ENCODE assay signal across 8 mouse cellular contexts in the genomic region with DNA sequence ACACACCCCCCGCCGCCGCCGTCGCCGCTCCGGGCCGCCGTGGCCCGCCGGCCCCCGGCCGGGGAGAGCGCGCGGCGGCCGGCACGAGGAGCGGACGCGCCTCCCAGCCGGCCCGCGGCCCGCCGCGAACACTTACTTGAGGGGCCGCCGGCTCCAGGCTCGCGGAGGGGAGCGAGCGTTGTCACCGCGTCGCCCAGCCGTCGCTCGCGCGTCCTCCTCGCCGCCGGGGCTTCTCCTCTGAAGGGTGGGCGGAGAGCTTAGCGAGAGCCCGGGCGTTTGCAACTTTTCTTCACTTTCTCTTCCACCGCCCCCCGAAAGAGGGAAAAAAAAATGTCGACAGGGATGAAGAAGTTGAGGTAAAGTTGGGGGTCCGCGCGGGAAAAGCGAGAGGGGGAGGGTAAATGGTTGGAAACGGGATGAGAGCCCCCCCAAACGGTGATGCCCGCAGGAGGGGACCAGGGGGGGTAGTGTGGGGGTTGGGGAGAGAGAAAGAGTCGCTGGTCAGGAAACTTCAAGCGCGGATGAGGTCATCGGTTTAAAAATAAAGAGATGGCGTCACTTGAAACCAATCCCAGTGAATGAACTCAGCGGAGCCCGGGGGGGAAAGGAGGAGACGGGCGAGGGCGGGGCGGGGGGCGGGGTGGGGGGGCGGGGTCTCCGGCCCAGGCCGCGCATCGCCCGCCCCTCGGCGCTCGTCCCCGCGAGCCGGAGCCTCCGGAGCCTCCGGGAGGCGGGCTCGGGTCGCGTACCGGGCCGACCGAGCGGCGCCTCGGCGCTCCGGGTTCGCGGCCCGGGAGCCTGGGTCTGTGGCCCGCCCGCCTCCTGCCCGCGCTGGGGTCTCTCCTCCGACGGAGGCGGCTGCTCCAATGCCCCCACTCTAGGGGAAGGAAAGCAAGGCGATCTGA. TPM values are rescaled to one million over a fixed set of nuclear protein-coding genes. Genes with fewer than 3 reads are reported as not detected.
DNase-seq lines count a peak whose midpoint lies in the region; ATAC-seq lines count a peak whose summit lies in the region.

A gene (minus strand): TSS at position 485 of the 905 bp plus-strand sequence.

- WGBS in embryonic facial prominence, embryonic 10.5 days = 1% methylated on average over 108 of the region's 108 CpGs
- under 1% methylated on average over 71 of the region's 108 CpGs for WGBS in intestine, embryonic 16.5 days

- peak within 1 kb of the TSS; percentile 69 for H3K4me2 ChIP-seq in intestine, embryonic 16.5 days (ENCODE audit: low read depth, low read length)

- H3K9me3 ChIP-seq in embryonic facial prominence, embryonic 10.5 days = no peaks in the 10 kb centered on the region
- H3K9me3 ChIP-seq in intestine, embryonic 16.5 days (ENCODE audit: control insufficient read depth, low read length) = no peaks in the 10 kb centered on the region

- peaks cover 12% of the 10 kb centered on the region for H3K27me3 ChIP-seq in embryonic facial prominence, embryonic 10.5 days (replicated peaks; ENCODE audit: low read depth, poor library complexity, severe bottlenecking)
- H3K27me3 ChIP-seq in intestine, embryonic 16.5 days (replicated peaks; ENCODE audit: control insufficient read depth, insufficient read depth, low read length) = no peaks in the 10 kb centered on the region

- H3K4me3 ChIP-seq in embryonic facial prominence, embryonic 10.5 days = peak within 1 kb of the TSS; percentile 74
- peak within 1 kb of the TSS; percentile 79 for H3K4me3 ChIP-seq in intestine, embryonic 16.5 days (ENCODE audit: low read length)

- H3K36me3 ChIP-seq in embryonic facial prominence, embryonic 10.5 days (replicated peaks) = no peaks in the 10 kb centered on the region
- no peaks in the 10 kb centered on the region for H3K36me3 ChIP-seq in intestine, embryonic 16.5 days (ENCODE audit: control insufficient read depth, insufficient read depth, low read length)

- peak within 1 kb of the TSS; percentile 97 for H3K9ac ChIP-seq in intestine, embryonic 16.5 days (ENCODE audit: low read depth, low read length)

- peak within 1 kb of the TSS; percentile 95 for H3K27ac ChIP-seq in embryonic facial prominence, embryonic 10.5 days (replicated peaks)
- peak within 1 kb of the TSS; percentile 98 for H3K27ac ChIP-seq in intestine, embryonic 16.5 days (ENCODE audit: low read length)

- DNase-seq in adrenal gland, postnatal 14 days = peak; percentile 93
- peak; percentile 92 for DNase-seq in embryonic facial prominence, embryonic 10.5 days (ENCODE audit: low spot score)
- DNase-seq in gonadal fat pad, adult 2 months (ENCODE audit: low read depth) = no peak
- peak; percentile 76 to 92 for DNase-seq in left cerebral cortex, postnatal 25 days (ENCODE audit: low spot score in 2 of 2)
- DNase-seq in mesoderm, embryonic 11.5 days (ENCODE audit: low read depth, low spot score) = peak; percentile 96
- DNase-seq in right cerebral cortex, postnatal 4 days = peak; percentile 54
- DNase-seq in yolk sac, embryonic 10.5 days (ENCODE audit: low spot score) = peak; percentile 94

- H3K4me1 ChIP-seq in embryonic facial prominence, embryonic 10.5 days = peaks cover 29% of the 10 kb centered on the region
- peaks cover 8% of the 10 kb centered on the region for H3K4me1 ChIP-seq in intestine, embryonic 16.5 days (ENCODE audit: control insufficient read depth, insufficient read depth, low read length)

- peak; percentile 85 for ATAC-seq in intestine, embryonic 16.5 days

- intact Hi-C loops in left cerebral cortex, postnatal 25 days (cut with DNase I) = loop anchor here (2.0 to 10.0 kb wide), 3 partner anchors 38 to 368 kb away; a partner anchor contains a TSS

RNA-seq across cellular contexts. Expression of the gene that starts here (rescaled TPM):
- 17.9 and 22.8 TPM in 2 replicates for total RNA-seq in adrenal gland, postnatal 14 days (2021)
- 11.9 TPM in 2 replicates for polyA plus RNA-seq in embryonic facial prominence, embryonic 10.5 days (2016; fragmentation: Nextera tagmentation; extraction: Ambion mirVana)
- 11.4 and 14.1 TPM in 2 replicates for polyA plus RNA-seq in gonadal fat pad, adult 2 months (2012; rRNA removed)
- polyA plus RNA-seq in intestine, embryonic 16.5 days (2015; fragmentation: Nextera tagmentation; extraction: Ambion mirVana) = 11.1 and 11.9 TPM in 2 replicates
- 1 to 10 TPM; 7.6 to 8.2 TPM for total RNA-seq in left cerebral cortex, postnatal 25 days (2021)
